Mouse (Mus musculus): ENCODE results near the gene Gm42906.

GRCm38 (mm10) chr5:151185286-151185856 is 242.6 kb downstream of the Gm42906 start:
- TF ChIP-seq NELFE (IDR thresholded peaks at IDR 0.05; ENCODE audit: low read depth, low read length) (no peak), ZC3H11A (IDR thresholded peaks at IDR 0.05; ENCODE audit: low read depth, low read length) (no peak), MYC (IDR thresholded peaks at IDR 0.05; ENCODE audit: low read depth, low read length) (no peak)
